Mouse (Mus musculus) limb, embryonic 14.5 days (tissue): ENCODE results near the gene Syk. TPM values are rescaled to one million over a fixed set of nuclear protein-coding genes. Genes with fewer than 3 reads are reported as not detected.

ENCODE experiments used
- ATAC-seq: fragments of 200-750 bp; cut with Nextera tagmentation; 2 replicates; pipeline ENCODE4 v1.8.0; 2017; ENCODE audit warnings: low read depth, moderate number of reproducible peaks, moderate TSS enrichment; ENCODE audit not compliant: low FRiP score
- DNase-seq: peaks from one replicate; pipeline ENCODE4 v3.0.0-alpha.2; 2015; ENCODE audit warnings: low spot score
- H3K27ac ChIP-seq: fragments of 300-500 bp; sonication (generic); replicated peaks from 2 replicates; pipeline ENCODE4 v1.5.1; 2014; ENCODE audit warnings: low read depth, mild to moderate bottlenecking, low read length, moderate library complexity, mixed read lengths
- H3K27me3 ChIP-seq: fragments of 300-500 bp; sonication (generic); 2 replicates; pipeline ENCODE4 v1.6.1; 2014; ENCODE audit warnings: low read length, mixed read lengths; ENCODE audit not compliant: control insufficient read depth, insufficient read depth
- H3K36me3 ChIP-seq: fragments of 300-500 bp; sonication (generic); 2 replicates; pipeline ENCODE4 v1.6.1; 2014; ENCODE audit warnings: mild to moderate bottlenecking, low read length, moderate library complexity, mixed read lengths; ENCODE audit not compliant: control insufficient read depth, insufficient read depth
- H3K4me1 ChIP-seq: fragments of 300-500 bp; sonication (generic); 2 replicates; pipeline ENCODE4 v1.6.1; 2014; ENCODE audit warnings: antibody characterized with exemption, low read length, mixed read lengths; ENCODE audit not compliant: control insufficient read depth, insufficient read depth
- H3K4me2 ChIP-seq: fragments of 300-500 bp; sonication (generic); replicated peaks from 2 replicates; pipeline ENCODE4 v1.6.1; 2014; ENCODE audit warnings: low read depth, mild to moderate bottlenecking, low read length, moderate library complexity; ENCODE audit not compliant: severe bottlenecking
- H3K4me3 ChIP-seq: fragments of 300-500 bp; sonication (generic); replicated peaks from 2 replicates; pipeline ENCODE4 v1.5.1; 2014; ENCODE audit warnings: low read length
- H3K9ac ChIP-seq: fragments of 300-500 bp; sonication (generic); 2 replicates; pipeline ENCODE4 v1.6.1; 2014; ENCODE audit warnings: mild to moderate bottlenecking, low read depth, low read length, moderate library complexity; ENCODE audit not compliant: severe bottlenecking
- H3K9me3 ChIP-seq: fragments of 300-500 bp; sonication (generic); 2 replicates; pipeline ENCODE4 v1.6.1; 2016; ENCODE audit warnings: low read length; ENCODE audit not compliant: control insufficient read depth
- POLR2A ChIP-seq: fragments of 200-500 bp; IDR thresholded peaks from 2 replicates; pipeline ENCODE4 v1.8.0; 2012; ENCODE audit warnings: inconsistent platforms, mild to moderate bottlenecking, moderate library complexity, borderline replicate concordance; ENCODE audit not compliant: insufficient read depth, insufficient read length; ENCODE audit errors: extremely low read depth
- WGBS: fragments of 180-500 bp; shearing (Covaris S2); extraction: QIAGEN DNeasy Blood & Tissue Kit; methylation state at CpG from one replicate; pipeline ENCODE4 v1.1.7; 2014; 5-methylcytosine and 5-hydroxymethylcytosine counted together
- polyA plus RNA-seq, 2 experiments: library from polyadenylated mRNA; depleted of rRNA in 1 of 2; stranded (reverse) in 1 of 2; unstranded in 1 of 2; fragments of >200 nt; fragmentation: Nextera tagmentation in 1 of 2; extraction: Ambion mirVana in 1 of 2; gene quantifications; 2 replicates each; pipeline versions ENCODE4 v1.2.1 to v1.2.3; 2012 to 2014

Gene Syk
- polyA plus RNA-seq, 2 experiments = 3.3 to 3.5 TPM

DNA sequence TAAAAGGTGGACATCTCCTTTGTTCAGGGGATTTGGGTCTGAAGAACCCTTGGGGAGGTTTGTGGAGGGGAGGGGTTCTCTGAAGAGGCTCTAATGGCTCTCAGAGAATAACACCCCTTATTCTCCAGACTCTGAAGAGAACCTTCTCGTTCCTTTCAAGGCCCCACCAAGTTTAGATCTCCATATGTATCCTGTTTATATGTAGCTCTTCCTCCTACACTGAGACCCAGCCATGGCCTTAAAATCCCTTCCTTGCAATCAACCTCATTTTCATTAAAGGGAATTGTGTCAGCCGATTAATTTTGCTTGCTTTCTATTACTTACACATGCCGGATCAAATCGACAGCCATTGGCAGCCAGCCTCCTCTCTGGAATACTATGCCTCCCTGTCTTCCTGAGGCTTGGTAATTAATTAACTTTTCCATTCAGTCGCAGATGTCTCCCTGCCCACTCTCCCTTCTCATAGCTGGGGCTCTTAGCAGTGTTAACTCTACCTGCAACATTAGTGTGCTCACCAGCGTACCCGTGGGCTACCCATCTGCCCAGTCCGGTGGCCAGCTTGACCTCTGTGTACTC is 13.7 kb upstream of the Syk start:
- Histone ChIP-seq H3K36me3 (no peaks in the 10 kb centered on the region), H3K4me2 (no peak overlapping the region), H3K9me3 (no peaks in the 10 kb centered on the region), H3K27ac (no peak overlapping the region), H3K27me3 (no peaks in the 10 kb centered on the region), H3K9ac (no peak overlapping the region), H3K4me1 (no peaks in the 10 kb centered on the region), H3K4me3 (no peak overlapping the region)
- TF ChIP-seq POLR2A = no peak
- DNase-seq (no peak), ATAC-seq (no peak)
- 73% methylated on average over 8 of the region's 8 CpGs for WGBS

DNA sequence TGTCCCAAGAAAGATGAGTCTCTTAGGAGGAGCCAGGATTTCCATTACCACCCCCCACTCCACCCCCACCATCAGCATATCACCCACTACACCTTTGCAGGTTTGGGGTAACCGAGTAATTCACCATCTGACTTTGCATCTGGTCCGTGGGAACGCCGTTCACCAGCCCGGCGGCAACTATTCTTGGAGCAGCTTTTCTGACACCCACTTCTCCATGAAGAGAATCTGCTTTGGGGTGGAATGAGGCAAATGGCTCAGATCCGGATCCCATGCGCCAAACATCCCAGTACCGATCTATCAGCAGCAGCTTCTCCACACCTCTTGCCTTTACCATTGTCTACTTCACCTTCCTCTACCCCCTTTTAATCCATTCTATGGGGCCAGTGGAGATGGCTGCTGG is 12.7 kb upstream of the Syk start:
- H3K27me3 ChIP-seq = no peaks in the 10 kb centered on the region
- 88% methylated on average over 9 of the region's 9 CpGs for WGBS
- ATAC-seq = no peak

DNA sequence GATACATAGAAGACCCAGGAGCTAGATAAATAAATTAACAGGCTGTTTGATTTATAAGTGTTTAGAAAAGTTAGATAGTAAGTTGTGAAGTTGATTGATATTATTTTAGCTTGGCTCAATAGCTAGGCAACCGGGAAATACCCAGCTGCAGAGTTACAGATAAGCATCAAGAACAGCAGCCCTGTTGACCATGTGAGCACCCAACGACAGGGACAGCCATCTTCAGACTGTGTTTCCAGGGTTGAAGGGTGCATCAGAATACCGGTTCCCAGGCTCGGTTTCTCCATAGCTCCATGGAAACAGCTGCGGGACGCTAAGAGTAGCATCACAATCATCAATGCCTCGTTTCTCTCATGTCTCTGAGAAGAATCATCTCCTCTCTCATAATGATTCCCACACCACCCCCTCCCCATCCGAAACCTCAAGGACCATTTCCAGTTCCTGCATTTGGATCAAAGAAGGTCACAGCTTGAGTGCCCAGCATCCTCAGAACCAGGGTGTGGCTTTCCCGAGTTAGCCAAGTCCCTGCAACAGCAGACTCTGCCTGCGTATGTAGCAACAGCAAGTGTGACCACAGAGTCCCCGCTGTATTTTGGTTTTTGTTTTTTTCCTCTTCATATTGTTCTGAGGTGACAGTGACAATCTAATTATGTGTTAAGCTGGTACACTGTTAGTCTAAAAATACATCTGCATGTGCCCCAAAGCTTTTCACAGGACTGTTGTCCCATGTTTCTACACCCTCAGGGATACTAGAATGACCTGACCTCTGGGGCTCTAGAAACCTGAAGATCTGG is 11.2 kb upstream of the Syk start:
- H3K9ac ChIP-seq = no peak overlapping the region
- no peak overlapping the region for H3K4me3 ChIP-seq
- TF ChIP-seq POLR2A = no peak
- no peaks in the 10 kb centered on the region for H3K4me1 ChIP-seq
- no peaks in the 10 kb centered on the region for H3K27me3 ChIP-seq
- DNase-seq = no peak
- ATAC-seq = no peak
- H3K4me2 ChIP-seq = no peak overlapping the region
- H3K27ac ChIP-seq = no peak overlapping the region
- no peaks in the 10 kb centered on the region for H3K9me3 ChIP-seq
- WGBS = 78% methylated on average over 11 of the region's 11 CpGs
- no peaks in the 10 kb centered on the region for H3K36me3 ChIP-seq

More for the DNA sequence above, 12.7 kb upstream of the Syk start:
- Histone ChIP-seq H3K27ac (no peak overlapping the region), H3K9ac (no peak overlapping the region), H3K4me3 (no peak overlapping the region), H3K4me2 (no peak overlapping the region), H3K4me1 (no peaks in the 10 kb centered on the region), H3K36me3 (no peaks in the 10 kb centered on the region), H3K9me3 (no peaks in the 10 kb centered on the region)
- no peak for TF ChIP-seq POLR2A
- DNase-seq = no peak

DNA sequence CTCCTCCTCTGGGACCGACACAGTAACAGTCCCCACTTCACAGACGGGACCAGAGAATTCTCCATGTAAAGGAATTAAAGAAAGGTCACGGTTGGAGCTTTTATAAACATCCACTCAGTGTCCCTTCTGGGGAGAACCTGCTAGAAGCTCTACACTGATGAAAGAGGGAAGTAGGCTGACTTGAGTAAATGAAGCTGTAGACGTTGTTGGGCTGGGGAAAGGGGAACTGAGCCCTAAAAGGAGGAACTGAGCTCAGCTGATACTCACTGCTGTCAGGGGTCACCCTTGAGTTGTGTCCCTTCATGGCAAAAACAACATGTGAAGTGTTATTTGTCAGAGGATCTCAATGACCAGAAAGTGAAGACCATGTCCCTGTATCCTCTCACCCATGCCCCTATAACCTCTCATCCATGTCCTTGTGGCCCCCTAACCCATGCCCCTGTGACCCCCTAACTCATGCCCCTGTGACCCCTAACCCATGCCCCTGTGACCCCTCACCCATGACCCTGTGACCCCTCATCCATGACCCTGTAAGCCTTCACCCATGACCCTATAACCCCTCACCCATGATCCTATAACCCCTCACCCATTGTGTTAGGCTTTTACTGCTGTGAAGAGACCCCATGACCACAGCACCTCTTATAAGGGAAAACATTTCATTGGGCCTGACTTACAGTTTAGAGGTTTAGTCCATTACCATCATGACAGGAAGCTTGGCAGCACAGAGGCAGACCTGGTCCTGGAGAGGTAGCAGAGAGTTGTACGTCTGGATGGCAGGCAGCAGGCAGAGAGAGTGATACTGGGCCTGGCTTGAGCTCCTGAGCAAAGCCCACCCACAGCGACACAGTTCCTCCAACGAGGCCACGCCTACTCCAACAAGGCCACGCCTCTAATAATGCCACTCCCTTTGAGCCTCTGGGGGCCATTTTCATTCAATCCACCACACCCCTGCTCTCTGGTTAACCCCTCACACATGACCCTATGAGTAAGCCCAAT is 10.2 kb upstream of the Syk start:
- Histone ChIP-seq H3K36me3 (no peaks in the 10 kb centered on the region), H3K4me2 (no peak overlapping the region), H3K9me3 (no peaks in the 10 kb centered on the region), H3K27me3 (no peaks in the 10 kb centered on the region), H3K4me1 (no peaks in the 10 kb centered on the region), H3K9ac (no peak overlapping the region), H3K4me3 (no peak overlapping the region), H3K27ac (no peak overlapping the region)
- no peak for TF ChIP-seq POLR2A
- ATAC-seq (no peak), DNase-seq (no peak)
- WGBS = 78% methylated on average over 9 of the region's 9 CpGs

DNA sequence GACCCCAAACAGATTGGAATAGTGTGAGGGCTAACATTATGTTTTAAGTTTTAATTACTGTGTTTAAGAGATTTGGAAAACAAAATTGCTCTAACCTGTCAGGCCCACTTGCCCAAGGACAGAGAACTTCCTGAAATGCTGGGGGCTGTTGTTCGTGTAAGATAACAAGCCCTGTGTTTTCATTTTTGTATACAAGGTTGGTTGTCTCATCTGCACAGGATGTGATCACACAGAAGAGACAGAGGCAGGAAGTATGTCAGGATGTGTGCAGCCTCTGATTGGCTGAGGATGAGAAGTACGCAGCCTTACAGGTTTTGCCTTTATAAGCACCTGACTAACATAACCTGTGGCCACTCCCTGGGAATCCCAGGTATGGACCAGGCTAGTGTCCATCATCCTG is 8.7 kb upstream of the Syk start:
- H3K4me2 ChIP-seq = no peak overlapping the region
- H3K9me3 ChIP-seq = no peaks in the 10 kb centered on the region
- no peaks in the 10 kb centered on the region for H3K27me3 ChIP-seq
- no peaks in the 10 kb centered on the region for H3K4me1 ChIP-seq
- no peak overlapping the region for H3K9ac ChIP-seq
- no peaks in the 10 kb centered on the region for H3K36me3 ChIP-seq
- DNase-seq (no peak), ATAC-seq (no peak)
- 83% methylated on average over 2 of the region's 2 CpGs for WGBS
- no peak overlapping the region for H3K27ac ChIP-seq
- TF ChIP-seq POLR2A = no peak
- no peak overlapping the region for H3K4me3 ChIP-seq
